Mouse (Mus musculus): ENCODE results near the gene Cbx7.

GRCm38 (mm10) chr15:79900751-79901150 is 70.2 kb downstream of the Cbx7 start:
- no peak for TF ChIP-seq CTCF (IDR thresholded peaks at IDR 0.05; ENCODE audit: extremely low read depth, insufficient read depth, insufficient read length, insufficient replicate concordance)
- peak; percentile 6; the same call in 1 of the 2 replicates for TF ChIP-seq POLR2A (IDR thresholded peaks at IDR 0.05; ENCODE audit: low read depth, low read length)

Data from spleen, adult 2 months (tissue).